Mouse (Mus musculus) kidney, adult 9 months (tissue): ENCODE results near the gene Sapcd1.
"Not testable (repeated sequence)": the region's sequence is repeated elsewhere in the genome, so short reads cannot be mapped to it uniquely, and the experiment has no call there.

Source experiments
- DNase-seq: peaks from one replicate; pipeline ENCODE4 v3.0.0; 2022

Gene Sapcd1

DNA sequence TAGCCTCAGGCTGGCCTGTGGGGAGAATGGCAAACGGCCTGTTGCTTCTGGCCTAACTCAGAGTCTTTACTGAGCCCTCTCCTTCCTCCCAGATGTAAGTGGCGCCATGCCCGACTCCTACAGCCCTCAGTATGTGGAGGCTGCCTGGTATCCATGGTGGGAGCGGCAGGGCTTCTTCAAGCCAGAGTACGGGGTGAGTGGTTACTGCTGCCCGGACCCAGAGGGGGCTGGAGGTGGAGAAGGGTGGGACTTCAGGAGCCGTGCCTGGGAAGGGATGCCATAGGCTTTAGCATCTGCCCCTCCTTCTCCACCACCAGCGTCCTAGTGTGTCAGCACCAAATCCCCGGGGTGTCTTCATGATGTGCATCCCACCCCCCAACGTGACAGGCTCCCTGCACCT is 22.7 kb downstream of the Sapcd1 start:
- no peak for DNase-seq

DNA sequence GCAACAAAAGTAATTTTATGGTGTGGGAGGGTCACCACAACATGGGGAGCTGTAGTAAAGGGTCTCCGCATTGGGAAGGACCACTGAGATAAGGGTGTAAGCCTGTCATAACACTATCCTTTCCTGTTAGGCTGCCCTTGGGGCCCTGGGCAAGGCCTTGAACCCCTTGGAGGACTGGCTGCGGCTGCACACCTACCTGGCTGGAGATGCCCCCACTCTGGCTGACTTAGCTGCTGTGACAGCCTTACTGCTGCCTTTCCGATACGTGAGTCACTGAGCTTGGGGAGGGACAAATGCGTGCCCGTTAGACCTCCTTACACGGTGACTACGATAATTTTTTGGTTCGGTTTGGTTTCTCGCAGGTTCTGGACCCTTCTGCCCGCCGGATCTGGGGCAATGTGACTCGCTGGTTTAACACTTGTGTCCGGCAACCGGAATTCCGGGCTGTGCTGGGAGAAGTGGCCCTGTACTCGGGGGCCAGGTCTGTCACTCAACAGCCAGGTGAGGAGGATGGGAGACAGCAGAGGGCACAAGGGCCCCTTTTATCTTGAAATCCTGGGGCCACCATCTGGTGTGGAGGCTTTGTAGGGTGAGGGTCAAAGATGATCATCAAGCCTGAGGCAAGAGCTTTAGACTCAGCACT is 23.6 kb downstream of the Sapcd1 start:
- no peak for DNase-seq

DNA sequence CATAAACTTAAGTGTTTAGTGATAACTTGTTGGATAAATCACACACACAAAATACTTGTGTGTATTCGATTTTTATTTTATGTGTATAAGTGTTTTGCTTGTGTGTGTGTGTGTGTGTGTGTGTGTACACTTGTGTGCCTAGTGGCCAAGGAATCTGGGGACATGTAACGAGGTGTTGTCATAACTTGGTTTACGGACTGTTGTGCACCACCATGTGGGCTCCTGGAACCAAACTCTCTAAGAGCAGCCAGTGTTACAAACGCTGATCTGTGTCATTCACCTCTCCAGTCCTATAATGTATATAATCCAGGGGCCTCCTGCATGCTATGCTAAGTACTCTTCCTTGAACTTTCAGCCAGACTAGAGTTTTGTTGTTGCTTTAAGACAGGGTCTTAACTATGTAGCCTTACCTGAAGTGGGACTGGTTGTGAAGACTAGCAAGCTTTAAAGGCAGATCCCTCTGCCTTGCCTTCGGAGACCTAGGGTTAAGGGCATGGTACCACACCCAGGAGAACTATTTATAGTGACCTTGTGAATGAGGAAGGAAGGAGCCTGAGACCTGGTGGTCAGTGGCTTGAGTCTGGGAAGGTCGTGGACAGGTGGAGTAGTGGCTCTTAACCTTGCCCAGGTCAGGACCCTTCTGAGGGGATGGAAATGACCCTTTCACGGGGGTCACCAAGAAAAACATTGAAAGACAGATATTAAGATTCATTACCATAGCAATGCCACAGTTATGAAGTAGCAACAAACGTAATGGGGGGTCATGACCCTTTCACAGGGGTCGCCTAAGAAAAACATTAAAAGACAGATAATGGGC is 24.6 kb downstream of the Sapcd1 start:
- no peak for DNase-seq

DNA sequence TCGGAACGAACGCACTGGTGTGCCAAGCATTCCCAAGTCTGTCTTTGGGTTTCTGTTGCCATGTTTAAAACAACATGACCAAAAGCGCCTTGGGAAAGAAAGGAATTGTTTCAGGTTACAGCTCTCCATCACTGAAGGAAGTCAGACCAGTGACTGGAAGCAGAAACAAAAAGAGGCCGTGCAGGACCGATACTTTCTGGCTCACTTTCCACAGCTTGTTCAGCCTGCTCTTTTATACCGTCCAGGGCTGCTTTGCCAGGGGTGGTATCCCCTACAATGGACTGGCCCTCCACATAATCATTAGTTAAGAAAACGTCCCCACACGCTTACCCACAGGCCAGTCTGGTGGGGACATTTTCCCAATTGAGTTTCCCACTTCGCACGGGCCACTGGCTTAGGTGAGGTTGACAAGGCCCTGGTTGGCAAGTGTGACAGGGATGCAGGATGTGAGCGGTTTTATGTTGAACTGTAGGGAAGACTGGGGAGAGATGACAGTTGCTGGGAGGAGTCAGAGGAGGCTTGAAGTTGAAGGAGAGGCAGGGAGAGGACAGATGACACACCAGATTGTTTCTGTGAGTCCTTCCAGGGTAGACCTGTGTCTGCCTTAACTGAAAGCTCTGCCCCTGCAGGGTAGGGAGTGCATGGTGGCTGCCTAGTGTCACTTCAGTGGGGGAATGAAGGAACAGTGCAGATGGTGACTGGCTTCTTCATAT is 25.5 kb downstream of the Sapcd1 start:
- no peak for DNase-seq

DNA sequence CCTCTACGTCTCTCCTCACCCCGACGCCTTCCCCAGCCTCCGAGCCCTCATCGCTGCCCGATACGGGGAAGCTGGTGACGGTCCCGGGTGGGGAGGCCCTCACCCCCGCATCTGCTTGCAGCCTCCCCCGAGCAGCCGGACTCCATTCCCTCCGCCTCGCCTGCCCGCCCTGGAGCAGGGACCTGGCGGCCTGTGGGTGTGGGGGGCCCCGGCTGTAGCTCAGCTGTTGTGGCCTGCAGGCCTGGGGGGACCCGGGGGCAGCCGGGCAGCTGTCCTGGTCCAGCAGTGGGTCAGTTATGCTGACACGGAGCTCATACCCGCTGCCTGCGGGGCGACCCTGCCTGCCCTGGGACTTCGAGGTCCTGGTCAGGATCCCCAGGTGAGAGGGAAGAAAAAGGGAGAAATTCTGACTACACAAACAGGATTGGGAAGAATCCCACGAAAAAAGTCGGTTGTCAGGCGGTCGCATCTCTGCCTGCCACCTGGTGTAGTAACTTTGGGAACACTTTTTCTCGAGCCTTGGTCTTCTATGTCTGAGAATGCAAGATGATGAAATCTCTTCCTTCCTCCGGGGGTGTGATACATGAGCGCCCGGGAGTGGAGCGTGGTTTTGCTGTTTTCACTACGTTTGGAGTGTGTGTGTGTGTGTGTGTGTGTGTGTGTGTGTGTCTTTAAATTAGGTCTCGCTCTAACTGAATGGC is 26.2 kb downstream of the Sapcd1 start:
- DNase-seq = peak; percentile 24

DNA sequence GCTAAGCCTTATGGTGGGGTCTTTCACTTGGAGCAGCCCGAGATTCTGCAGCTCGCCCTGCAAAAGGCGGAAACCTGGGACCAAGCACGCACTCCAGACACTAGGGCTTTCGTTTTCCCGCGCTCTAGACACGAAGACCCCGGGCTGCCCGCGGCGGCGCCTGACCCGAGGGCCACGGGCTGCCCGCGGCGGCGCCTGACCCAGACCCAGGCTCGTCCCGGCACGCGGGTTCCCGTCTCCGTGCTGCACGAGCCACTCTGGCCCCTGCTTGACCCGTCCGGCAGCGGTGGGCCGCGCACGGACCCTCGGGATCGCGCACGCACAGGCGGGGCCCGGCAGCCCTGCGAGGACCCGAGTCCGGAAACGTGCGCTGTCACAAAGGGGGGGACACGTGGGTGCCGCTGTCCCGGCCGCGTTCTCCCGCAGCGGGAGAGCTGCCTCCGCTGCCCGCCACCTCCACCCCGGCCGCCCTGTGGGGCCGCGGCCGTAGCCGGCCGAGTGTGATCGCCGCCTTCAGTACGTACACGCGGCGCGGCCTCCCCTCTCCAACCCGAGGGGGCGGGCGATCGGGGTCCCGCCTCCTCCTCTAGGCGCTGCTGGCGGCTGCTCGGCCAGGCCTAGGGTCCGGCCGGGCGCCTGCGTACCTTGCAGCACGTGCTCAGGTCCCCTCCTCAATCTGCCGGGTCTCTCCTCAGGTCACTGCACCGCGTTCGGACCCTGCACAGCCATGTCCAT is 26.9 kb downstream of the Sapcd1 start, which contains the start of gene Vars:
Gene Vars, plus strand, starts transcription at position 271 of the 735 bp plus-strand sequence.
- peak; percentile 86 for DNase-seq

DNA sequence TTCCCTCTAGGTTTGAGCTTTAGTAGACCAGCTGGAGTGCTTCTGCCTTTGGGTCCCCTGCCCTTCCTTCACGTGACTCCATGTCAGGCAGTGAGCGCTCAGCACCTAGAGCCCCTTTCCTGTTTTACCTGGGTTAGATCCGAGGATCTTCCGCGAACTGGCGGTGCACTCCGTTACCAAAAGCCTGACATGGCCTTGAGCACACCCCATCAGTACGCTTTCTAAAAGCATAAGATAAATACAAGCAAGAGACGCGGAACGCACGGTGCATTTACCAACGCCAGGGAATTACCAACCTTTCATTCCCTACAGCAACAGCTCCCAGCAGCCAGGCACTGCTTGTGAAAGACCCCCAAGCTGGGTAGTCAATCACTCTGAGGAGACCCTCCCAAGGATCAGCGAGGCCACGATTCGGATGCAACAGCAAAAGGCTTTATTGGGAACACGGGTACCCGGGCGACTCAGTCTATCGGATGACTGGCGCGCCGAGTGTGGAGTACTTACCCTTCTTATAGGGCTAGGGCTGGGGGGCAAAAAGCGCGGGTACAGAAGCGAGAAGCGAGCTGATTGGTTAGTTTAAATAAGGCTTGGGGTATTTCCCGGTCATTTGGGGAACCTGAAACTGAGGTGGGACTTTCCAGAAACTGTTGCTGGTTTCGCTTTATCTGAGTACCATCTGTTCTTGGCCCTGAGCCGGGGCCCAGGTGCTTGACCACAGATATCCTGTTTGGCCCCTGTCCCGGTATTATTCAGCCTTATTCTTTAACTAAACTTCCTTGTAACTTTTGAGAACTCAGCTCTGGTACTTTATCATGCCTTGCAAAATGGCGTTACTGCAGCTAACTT is 27.7 kb downstream of the Sapcd1 start:
- DNase-seq = not testable (repeated sequence)

DNA sequence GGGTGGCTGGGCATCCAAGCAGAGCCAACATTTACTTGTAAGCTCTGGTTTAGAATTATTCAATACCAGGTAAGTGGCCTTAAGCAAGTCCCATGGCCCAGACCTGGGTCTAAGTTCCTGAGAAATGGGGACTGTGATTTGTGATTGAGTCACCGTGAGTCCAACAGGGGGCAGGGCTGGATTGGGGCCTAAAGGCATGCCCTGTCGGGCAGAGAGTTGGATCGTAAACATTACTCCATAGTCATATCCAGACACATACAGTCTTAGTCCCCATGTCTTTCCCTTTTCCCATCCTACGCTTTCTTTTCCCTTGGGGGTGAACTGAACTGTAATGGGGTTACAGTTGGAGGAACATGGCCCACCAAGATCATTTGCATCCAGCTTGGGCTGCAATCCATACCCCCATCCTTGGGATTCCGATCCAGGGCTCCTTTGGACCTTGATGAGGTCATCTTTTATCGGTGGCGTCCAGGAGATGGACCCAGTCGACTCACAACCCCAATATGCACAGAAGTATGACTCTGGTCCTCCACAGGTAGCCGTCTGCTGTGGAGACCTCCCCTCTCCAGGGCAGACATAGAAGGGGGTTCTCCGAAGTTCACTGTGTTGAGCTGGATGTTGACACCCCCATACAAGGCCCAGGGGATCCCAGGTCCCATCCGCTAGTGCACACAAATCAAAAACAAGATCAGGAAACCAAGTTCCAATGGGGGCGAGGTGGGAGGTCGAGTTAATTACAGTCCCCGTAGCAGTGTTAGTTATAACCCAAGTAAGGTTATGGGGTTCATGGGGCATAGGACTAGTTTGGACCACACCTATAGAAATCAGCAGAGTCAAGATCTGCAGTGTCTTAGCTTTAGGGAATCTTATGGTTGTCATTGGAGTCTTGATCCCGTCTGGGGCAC is 29.0 kb downstream of the Sapcd1 start:
- no peak for DNase-seq

DNA sequence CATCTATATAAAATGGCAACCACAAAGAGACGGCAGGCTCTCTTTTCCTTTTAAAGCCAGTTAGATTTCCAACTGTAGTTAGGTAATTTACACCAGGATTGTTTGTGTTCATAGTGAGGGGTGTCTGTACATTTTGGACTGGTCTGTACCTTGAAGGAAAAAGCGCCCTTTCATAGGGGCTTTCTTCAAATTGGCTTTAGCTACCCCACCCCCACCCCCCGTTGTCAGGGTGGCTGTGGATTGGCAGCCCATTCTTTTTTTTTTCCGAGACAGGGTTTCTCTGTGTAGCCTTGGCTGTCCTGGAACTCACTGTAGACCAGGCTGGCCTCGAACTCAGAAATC is 30.7 kb downstream of the Sapcd1 start:
- no peak for DNase-seq

DNA sequence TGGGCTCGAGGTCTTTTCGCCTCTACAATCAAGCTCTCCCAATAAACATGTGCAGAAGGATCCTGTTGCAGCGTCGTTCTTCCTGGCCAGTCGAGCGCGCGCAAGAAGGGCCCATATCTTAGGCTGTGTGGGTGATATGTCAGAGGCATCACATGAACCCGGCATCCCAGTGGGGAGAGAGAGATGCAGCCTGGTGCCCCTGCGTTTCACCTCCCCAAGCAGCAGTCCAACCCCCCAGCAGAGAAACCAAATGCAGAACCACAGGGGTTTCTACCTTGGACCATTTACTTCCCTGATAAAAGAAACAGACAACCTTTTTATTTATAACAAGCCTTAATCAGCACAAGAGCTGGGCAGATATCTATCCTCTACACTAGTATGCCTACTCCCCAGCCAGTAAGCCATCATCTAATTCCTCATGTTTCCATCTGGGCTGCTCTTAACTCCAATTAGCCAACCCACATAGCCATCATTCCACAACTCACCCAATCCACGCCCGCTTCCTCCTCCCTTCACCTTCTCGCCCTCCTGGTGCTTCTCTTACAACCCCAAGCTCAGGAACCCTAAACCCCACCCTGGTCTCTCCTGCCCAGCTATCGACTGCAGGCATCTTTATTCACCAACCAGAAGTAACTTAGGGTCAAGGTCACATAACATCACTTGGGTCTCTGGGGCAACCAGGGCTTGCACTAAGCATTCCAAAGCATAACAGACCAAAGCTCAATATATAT is 31.2 kb downstream of the Sapcd1 start:
- DNase-seq = no peak

DNA sequence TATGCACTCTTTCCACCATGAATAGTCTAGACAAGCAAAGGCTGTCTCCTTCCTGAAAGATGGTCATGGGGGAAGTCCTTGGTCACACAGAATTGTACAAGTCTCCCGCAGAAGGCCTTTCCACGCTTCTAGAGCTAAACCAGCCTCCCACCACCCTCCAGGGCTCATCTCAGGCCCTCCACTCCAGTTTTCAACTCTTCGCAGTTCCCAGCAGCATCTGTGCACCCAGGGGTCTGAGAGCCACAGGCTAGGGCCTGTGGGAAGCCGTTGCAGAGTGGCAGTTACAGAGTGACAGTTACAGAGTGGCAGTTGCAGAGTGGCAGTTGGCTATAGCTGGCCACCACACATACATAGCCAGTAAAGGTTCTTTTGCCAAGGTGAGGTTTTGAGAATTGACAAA is 31.9 kb downstream of the Sapcd1 start:
- not testable (repeated sequence) for DNase-seq

DNA sequence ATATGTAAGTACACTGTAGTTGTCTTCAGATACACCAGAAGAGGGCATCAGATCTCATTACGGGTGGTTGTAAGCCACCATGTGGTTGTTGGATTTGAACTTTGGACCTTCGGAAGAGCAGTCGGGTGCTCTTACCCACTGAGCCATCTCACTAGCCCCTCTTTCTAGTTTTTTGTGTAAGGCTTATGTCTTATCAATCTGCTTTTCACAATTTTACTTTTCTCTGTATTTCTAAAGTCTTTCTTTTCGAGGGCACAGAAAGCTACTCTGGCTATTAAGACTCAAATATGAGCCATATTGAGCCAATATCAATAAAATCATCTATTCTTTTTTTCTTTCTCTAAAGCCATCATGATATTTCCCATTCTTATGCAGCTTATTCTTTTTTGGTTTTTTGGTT is 32.6 kb downstream of the Sapcd1 start:
- not testable (repeated sequence) for DNase-seq

DNA sequence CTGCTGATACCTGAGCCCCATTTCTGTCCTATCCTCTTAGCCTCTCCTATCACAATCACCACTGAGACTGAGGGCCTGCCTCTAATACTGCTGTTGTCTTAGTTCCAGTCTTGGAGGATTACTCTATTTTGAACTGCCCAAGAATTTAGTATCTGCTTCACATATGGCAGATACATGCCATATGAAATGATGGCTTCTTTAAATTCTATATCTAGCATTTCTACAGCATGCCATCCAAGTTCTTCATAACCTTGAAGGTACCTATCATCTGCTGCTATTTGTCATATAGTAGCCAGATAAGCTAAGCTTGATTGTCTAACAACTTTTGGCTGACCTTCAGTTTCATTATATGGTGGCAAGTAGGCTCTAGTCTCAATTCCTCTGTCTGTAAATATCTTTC is 33.1 kb downstream of the Sapcd1 start:
- no peak for DNase-seq

DNA sequence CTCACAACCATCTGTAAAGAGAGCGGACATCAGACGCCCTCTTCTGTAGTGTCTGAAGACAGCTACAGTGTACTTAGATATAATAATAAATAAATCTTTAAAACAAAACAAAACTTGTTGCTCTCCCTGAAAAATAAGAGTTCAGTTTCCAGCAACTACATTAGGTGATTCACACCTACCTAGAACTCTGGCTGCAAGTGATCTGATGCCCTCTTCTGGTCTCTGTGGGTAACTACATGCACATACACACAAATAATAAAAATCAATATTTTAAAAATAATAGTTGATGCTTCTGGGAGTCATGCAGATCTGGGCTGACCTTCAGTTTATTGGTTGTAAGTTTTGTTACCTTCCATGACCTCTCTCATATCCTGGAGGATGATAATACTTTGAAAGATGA is 43.6 kb downstream of the Sapcd1 start:
- peak; percentile 59 for DNase-seq

DNA sequence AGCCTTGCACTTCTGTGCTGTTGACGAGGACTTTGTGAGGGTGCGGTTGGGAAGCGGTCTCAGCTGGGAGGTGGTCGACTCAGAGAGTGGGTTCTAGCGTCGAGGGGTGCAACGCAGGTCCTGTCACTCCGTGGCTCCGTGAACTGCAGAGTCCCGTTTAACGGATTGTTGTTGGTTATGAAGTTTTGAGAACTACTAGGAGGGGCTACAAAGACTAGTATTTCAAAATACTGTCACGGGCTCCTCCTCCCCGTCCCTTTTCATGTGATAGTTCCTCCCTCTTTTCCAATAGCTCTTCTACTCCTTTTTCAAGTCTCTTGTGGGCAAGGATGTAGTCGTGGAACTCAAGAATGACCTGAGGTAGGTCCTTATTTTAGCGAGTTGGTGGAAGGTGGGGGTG is 45.5 kb downstream of the Sapcd1 start:
- DNase-seq = no peak

DNA sequence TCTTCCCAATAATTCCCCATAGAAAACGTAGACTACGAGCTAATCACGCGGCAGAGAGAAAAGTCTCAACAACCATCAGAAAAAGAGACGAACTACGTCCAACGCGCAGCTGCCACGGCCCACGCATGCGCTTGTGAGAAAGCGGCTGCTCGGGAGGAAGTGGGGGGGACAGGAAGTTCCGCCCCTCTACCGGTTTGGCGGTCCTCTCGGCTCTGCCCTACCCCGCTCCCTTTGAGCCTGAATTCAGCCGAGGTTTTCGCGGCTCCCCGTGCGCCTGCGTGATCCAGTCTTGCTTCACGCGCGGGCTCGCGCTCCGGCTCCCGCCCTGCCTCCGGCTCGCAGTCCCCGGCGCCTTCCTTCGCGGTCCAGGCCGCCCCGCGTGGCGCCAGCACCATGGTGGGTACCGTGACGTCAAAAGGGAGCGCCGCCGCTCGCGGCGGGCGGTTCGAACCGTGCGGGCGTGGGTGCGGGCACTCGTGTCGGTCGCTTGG is 46.1 kb downstream of the Sapcd1 start, which contains the start of gene Lsm2:
Gene Lsm2, plus strand, starts transcription at position 173 of the 491 bp plus-strand sequence.
- DNase-seq = peak; percentile 94

DNA sequence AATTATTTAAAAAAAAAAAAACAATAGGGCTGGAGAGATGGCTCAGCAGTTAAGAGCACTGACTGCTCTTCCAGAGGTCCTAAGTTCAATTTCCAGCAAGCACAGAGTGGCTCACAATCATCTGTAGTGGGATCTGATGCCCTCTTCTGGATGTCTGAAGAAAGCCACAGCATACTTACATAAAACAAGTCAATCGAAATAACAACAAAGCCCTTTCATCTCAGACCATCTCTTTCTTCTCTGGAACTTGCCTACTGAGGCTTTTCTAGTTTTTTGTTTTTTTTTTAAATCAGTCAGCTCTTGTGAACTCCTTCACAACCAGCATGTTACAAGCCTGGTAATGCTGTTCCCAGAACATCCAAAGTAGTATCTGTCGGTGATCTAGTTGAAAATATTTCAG is 47.2 kb downstream of the Sapcd1 start:
- peak; percentile 86 for DNase-seq

DNA sequence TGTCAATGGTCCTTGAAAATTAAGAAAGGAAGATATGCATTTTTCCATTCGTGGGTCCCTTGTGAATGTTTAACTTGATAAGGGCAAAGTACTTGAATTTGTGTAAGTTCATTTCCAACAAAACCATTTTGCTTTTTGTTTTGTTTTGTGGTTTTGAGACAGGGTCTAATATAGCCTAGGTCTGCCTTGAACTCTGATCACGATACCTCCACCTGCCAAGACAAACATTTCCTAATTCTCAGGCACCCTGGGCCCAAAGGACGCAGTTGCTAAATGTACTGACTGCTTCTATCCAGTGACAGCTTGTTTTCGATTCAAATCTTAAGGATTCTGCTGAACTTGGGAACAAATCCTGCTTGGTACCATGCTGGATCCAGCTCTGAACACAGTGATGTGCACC is 48.2 kb downstream of the Sapcd1 start:
- DNase-seq = no peak

DNA sequence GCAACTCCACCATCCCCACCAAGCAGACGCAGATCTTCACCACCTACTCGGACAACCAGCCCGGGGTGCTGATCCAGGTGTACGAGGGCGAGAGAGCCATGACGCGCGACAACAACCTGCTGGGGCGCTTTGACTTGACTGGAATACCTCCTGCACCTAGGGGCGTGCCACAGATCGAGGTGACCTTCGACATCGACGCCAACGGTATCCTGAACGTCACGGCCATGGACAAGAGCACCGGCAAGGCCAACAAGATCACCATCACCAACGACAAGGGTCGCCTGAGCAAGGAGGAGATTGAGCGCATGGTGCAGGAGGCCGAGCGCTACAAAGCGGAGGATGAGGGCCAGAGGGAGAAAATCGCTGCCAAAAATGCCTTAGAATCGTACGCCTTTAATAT is 49.6 kb downstream of the Sapcd1 start:
- DNase-seq = no peak

DNA sequence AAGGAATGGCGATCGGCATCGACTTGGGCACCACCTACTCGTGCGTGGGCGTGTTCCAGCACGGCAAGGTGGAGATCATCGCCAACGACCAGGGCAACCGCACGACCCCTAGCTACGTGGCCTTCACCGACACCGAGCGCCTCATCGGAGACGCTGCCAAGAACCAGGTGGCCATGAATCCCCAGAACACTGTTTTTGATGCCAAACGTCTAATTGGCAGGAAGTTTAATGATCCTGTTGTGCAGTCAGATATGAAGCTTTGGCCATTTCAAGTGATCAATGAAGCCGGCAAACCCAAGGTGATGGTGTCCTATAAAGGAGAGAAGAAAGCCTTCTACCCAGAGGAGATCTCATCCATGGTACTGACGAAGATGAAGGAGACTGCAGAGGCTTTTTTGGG is 50.8 kb downstream of the Sapcd1 start:
- no peak for DNase-seq
